Mouse (Mus musculus): Measurements from ENCODE around the gene Ep400.
"Not testable (repeated sequence)": the region's sequence is repeated elsewhere in the genome, so short reads cannot be mapped to it uniquely, and the experiment has no call there.

Ep400 gene

GRCm38 (mm10) chr5:110779998-110780760 lies 9.7 kb upstream of the Ep400 start, which contains the start of gene Pus1:
Pus1 (minus strand) TSS chr5:110780659.
- peak; percentile 58 for DNase-seq (ENCODE audit: low read depth, low spot score)

GRCm38 (mm10) chr5:110779276-110779997 lies 8.9 kb upstream of the Ep400 start:
- no peak for DNase-seq (ENCODE audit: low read depth, low spot score)

GRCm38 (mm10) chr5:110778263-110778662 lies 7.7 kb upstream of the Ep400 start:
- DNase-seq (ENCODE audit: low read depth, low spot score), result no peak

- no peak for DNase-seq (ENCODE audit: low read depth, low spot score)
Measured at GRCm38 (mm10) chr5:110776141-110776540, 5.6 kb upstream of the Ep400 start.

- no peak for DNase-seq (ENCODE audit: low read depth, low spot score)
Measured at GRCm38 (mm10) chr5:110774511-110774910, 4.0 kb upstream of the Ep400 start.

- not testable (repeated sequence) for DNase-seq (ENCODE audit: low read depth, low spot score)
Measured at GRCm38 (mm10) chr5:110772945-110773344, 2.4 kb upstream of the Ep400 start.

- DNase-seq (ENCODE audit: low read depth, low spot score), result no peak
Measured at GRCm38 (mm10) chr5:110770031-110770445, 479 bp downstream of the Ep400 start.

GRCm38 (mm10) chr5:110769272-110769671 lies 1.2 kb downstream of the Ep400 start:
- no peak for DNase-seq (ENCODE audit: low read depth, low spot score)

- DNase-seq (ENCODE audit: low read depth, low spot score), result no peak
Measured at GRCm38 (mm10) chr5:110763890-110764289, 6.6 kb downstream of the Ep400 start.

- no peak for DNase-seq (ENCODE audit: low read depth, low spot score)
Measured at GRCm38 (mm10) chr5:110745021-110745420, 25.5 kb downstream of the Ep400 start.

- DNase-seq (ENCODE audit: low read depth, low spot score), result no peak
Measured at GRCm38 (mm10) chr5:110739496-110740275, 30.8 kb downstream of the Ep400 start.

- DNase-seq (ENCODE audit: low read depth, low spot score), result no peak
Measured at GRCm38 (mm10) chr5:110735606-110736005, 34.9 kb downstream of the Ep400 start.

- no peak for DNase-seq (ENCODE audit: low read depth, low spot score)
Measured at GRCm38 (mm10) chr5:110733231-110733823, 37.2 kb downstream of the Ep400 start.

- DNase-seq (ENCODE audit: low read depth, low spot score), result no peak
Measured at GRCm38 (mm10) chr5:110731227-110731626, 39.3 kb downstream of the Ep400 start.

- DNase-seq (ENCODE audit: low read depth, low spot score), result no peak
Measured at GRCm38 (mm10) chr5:110727850-110728249, 42.7 kb downstream of the Ep400 start.

- DNase-seq (ENCODE audit: low read depth, low spot score), result no peak
Measured at GRCm38 (mm10) chr5:110723543-110723942, 47.0 kb downstream of the Ep400 start.

- not testable (repeated sequence) for DNase-seq (ENCODE audit: low read depth, low spot score)
Measured at GRCm38 (mm10) chr5:110721463-110721862, 49.1 kb downstream of the Ep400 start.

- no peak for DNase-seq (ENCODE audit: low read depth, low spot score)
Measured at GRCm38 (mm10) chr5:110711455-110711854, 59.1 kb downstream of the Ep400 start.

- no peak for DNase-seq (ENCODE audit: low read depth, low spot score)
Measured at GRCm38 (mm10) chr5:110709256-110709655, 61.3 kb downstream of the Ep400 start.

GRCm38 (mm10) chr5:110704004-110704403 lies 66.5 kb downstream of the Ep400 start:
- DNase-seq (ENCODE audit: low read depth, low spot score), result no peak

- no peak for DNase-seq (ENCODE audit: low read depth, low spot score)
Measured at GRCm38 (mm10) chr5:110698617-110699016, 71.9 kb downstream of the Ep400 start.

GRCm38 (mm10) chr5:110682041-110682440 lies 88.5 kb downstream of the Ep400 start:
- no peak for DNase-seq (ENCODE audit: low read depth, low spot score)
